Mouse (Mus musculus) heart, adult 2 months (tissue): ENCODE measurements around the gene Gm44965.

Experiments
- CTCF ChIP-seq: fragments of 200-600 bp; IDR thresholded peaks from 2 replicates; pipeline ENCODE4 v1.8.1; 2022; ENCODE audit warnings: antibody characterized with exemption, mild to moderate bottlenecking, moderate library complexity
- EP300 ChIP-seq: fragments of 200-500 bp; IDR thresholded peaks from 2 replicates; pipeline ENCODE4 v1.6.1; 2011; ENCODE audit warnings: low read depth, low read length, control low read depth; ENCODE audit not compliant: insufficient read depth
- POLR2A ChIP-seq: fragments of 200-500 bp; IDR thresholded peaks from 2 replicates; pipeline ENCODE4 v1.6.1; 2011; ENCODE audit warnings: mild to moderate bottlenecking, low read depth, low read length, control low read depth; ENCODE audit not compliant: insufficient read depth

DNA sequence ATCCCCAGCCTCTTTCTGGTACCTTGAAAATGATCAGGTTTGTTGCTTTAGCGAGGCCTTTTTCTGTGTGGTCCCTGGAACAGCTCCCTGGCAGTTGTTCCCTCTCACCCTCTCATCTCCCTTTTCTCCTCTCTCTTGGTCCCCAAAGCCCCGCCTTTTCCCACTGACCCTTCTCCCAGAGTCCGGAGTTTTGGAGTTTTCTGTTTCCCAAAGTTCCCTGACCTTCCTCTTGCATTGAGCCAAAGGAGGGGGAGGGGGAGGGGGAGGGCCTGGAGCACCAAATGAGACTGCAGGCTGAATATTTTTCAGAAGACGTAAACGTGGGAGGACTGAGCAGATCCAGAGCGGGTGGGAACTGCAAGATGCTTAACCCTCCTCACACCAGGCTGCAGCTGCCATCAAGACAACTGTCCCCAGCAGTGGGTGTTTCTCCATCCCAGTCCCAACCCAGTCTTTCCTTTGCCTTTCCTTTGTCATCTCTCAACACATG lies 21.1 kb upstream of the Gm44965 start, which contains the start of gene Rarres2:
- no peak for TF ChIP-seq CTCF
- peak; percentile 75 for TF ChIP-seq EP300
- peak; percentile 59; the same call in 1 of the 2 replicates for TF ChIP-seq POLR2A
